Mouse (Mus musculus): Measurements from ENCODE around the gene Adssl1. TPM values are rescaled to one million over a fixed set of nuclear protein-coding genes. Genes with fewer than 3 reads are reported as not detected.

Gene Adssl1
- 119 TPM for polyA plus RNA-seq (2014; fragmentation: Illumina TruSeq; extraction: RNeasy Lipid Tissue Mini Kit (QIAGEN cat#74804); ENCODE audit: low read depth, low replicate concordance)

DNA sequence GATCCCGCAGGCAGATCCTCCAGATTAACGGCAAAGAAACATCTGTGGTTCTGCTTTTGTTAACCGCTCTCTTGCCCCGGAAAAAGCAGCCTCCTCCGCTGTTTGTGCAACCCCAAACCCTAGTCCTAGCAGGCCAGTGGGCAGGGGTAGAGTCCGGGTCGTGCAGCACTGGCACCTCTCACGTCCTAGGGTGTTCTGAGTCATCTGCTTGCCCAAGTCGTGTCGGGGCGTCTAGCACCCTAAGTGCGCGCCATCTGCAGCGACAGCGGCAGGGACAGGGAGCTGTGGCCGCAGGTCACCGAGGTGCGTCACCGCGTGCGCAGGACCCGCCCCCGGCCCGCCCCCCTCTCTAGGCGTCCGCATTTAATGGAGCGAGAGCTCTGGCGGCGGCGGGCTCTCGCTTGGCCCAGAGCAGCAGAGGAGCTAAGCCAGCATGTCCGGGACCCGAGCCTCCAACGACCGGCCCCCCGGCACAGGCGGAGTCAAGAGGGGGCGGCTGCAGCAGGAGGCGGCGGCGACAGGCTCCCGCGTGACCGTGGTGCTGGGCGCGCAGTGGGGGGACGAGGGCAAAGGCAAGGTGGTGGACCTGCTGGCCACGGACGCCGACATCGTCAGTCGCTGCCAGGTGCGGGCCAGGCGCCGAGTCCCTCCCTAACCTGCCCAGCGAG is at the start of gene Adssl1:
TSS of gene Adssl1 (plus strand) at position 360 of the 668 bp plus-strand sequence.

DNA sequence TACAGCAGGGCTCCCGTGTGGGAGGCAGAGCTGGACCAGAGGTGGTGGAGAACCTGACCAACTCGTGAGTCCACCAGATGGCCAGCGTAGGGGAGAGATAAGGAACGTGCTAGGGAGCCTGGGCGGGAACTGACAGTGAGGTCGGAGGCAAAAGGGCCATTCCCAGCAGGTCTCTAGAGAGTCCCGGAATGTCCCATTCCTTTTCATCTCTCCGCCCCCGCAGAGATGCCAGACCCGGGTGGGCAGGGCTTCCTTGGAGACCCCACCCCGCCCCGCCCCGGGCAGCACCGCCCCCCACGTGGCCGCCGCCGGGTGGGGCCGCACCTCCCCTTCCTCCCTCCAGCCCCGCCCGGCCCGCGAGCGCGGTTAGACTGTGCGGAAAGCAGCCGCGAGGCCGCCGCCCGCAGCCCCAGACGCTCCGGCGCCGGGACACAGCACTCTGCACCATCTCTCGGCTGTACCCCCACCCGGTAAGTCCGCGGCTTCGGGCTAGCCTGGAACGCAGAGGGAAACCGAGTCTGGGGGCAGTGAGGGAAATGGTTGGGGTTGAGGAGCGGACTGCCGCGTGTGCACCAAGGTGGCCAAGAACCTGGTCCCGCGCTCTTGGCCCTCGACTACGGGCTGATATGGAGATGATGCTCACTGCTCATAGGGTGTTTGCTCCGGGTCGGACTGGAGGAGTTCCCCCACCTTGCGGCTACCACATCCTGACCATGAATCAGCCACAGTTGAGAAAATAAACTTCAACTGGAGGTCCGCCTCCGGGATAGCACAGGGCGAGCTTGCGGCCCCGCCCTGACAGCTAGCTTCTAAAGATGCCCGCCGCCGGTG is 31.2 kb upstream of the Adssl1 start, which contains the start of gene Inf2:
TSS of gene Inf2 (plus strand) at position 359 of the 831 bp plus-strand sequence.

DNA sequence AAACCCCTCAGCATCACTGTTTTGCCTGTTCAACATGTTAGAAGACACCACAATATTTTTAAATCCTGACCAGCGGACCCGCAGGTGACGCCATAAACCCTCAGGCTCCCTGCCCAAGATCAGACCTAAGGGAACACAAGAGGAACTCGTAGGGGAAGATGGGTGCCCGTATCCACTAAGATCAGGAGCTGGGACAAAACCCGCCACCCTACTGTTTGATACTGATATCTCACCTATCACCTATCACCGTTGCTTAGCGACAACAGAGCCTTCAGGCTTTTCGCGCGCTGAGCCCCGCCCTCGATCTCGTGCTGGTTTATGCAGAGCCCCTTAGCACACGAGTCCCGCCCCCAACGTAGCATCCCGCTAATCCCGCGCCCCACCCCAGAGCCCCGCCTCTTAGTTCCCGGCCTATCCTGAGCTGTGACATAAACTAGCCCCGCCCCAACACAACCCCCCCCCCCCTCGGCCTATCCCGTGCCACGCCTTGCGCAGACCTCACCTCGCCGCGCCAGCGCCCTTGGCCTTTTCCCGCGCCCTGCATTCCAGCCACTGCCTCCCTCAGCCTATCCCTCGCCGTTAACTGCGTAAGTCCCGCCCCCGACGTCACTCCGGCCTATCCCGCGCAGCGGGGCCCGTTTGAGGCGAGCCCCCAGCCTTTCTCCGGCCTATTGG is 24.5 kb downstream of the Adssl1 start, which contains the start of gene Siva1:
TSS of gene Siva1 (plus strand) at position 500 of the 675 bp plus-strand sequence.

DNA sequence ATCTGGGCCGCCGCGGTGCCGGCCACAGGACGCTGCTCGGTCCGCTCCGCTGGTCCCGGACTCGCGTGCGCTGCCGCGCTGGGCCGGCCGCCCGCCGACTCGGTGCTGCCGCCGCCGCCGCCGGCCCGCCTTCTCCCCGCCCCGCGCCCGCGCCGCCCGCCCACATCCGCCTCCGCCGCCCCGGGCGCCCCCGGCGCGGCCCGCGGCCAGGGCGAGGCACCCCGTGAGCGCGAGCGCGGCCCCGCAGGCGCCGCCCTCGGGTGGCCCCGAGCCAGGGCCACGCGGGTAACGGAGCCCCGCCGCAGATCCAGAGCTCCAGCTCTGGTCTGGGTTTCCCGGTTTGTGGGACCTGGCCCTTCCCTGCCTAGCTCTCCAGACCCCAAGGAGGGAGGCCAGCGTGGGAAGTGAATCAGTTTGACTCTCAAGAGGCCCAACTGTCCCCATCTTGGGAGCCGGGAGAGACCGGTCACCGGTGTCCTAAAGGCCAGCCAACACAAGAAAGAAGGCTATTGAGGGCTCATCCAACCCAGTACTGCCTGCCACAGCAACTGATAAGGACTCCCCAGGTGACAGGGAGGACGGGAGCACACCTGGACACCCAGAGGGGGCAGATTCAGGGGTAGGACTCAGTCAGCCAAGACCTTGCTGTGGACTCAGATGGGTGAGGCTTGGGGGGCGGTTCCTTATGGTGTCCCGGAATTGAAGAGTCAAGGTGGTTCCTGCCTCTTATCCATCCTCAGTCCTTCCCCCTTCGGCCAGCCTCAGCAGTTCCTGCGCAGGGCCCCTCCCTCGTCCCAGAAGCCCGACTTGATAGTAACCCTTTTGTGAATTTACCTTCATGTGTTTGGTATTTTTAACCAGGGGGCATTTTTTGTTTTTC is 54.5 kb downstream of the Adssl1 start, which contains the start of gene Akt1:
TSS of gene Akt1 (minus strand) at position 753 of the 880 bp plus-strand sequence.

DNA sequence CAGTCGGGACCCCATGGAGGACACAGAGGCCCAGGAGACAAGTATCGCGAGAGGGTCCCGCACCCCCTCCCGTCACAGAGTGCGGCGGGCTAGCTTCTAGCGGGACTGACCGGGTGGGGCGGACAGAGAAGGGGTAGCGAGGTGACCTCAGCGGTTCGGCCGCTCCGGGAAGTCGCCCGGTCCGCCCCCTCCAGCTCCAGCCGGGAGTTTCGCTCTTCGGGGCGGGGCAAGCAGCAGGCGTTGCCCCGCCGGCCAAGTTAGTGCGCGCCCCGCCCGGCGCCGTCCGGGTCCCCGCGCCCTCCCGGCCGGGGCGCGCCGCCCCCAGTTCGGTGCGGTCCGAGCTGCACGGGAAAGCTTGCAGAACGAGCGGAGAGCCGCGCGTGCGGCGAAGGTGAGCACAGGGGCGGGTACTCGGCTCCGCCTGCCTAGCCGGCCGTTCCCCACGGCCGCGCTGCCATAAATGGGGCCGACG is 58.7 kb downstream of the Adssl1 start, which contains the start of gene Zbtb42:
TSS of gene Zbtb42 (plus strand) at position 274 of the 472 bp plus-strand sequence.

Other genes starting within 250 kb of the Adssl1 start
- 42.3 TPM for gene A530016L24Rik, start 130.6 kb upstream of the Adssl1 start, polyA plus RNA-seq (2014; fragmentation: Illumina TruSeq; extraction: RNeasy Lipid Tissue Mini Kit (QIAGEN cat#74804); ENCODE audit: low read depth, low replicate concordance)
- gene Tmem179, start 103.3 kb upstream of the Adssl1 start, polyA plus RNA-seq (2014; fragmentation: Illumina TruSeq; extraction: RNeasy Lipid Tissue Mini Kit (QIAGEN cat#74804); ENCODE audit: low read depth, low replicate concordance): not detected
- 15.4 TPM for gene Inf2, start 31.3 kb upstream of the Adssl1 start, polyA plus RNA-seq (2014; fragmentation: Illumina TruSeq; extraction: RNeasy Lipid Tissue Mini Kit (QIAGEN cat#74804); ENCODE audit: low read depth, low replicate concordance)
- 35.2 TPM for gene Siva1, start 24.6 kb downstream of the Adssl1 start, polyA plus RNA-seq (2014; fragmentation: Illumina TruSeq; extraction: RNeasy Lipid Tissue Mini Kit (QIAGEN cat#74804); ENCODE audit: low read depth, low replicate concordance)
- 155 TPM for gene Akt1, start 54.8 kb downstream of the Adssl1 start, polyA plus RNA-seq (2014; fragmentation: Illumina TruSeq; extraction: RNeasy Lipid Tissue Mini Kit (QIAGEN cat#74804); ENCODE audit: low read depth, low replicate concordance)
- 4.8 TPM for gene Zbtb42, start 58.8 kb downstream of the Adssl1 start, polyA plus RNA-seq (2014; fragmentation: Illumina TruSeq; extraction: RNeasy Lipid Tissue Mini Kit (QIAGEN cat#74804); ENCODE audit: low read depth, low replicate concordance)
- gene Cep170b, start 100.4 kb downstream of the Adssl1 start, polyA plus RNA-seq (2014; fragmentation: Illumina TruSeq; extraction: RNeasy Lipid Tissue Mini Kit (QIAGEN cat#74804); ENCODE audit: low read depth, low replicate concordance): 9.3 TPM
- 8.3 TPM for gene Pld4, start 140.6 kb downstream of the Adssl1 start, polyA plus RNA-seq (2014; fragmentation: Illumina TruSeq; extraction: RNeasy Lipid Tissue Mini Kit (QIAGEN cat#74804); ENCODE audit: low read depth, low replicate concordance)
- gene Ahnak2, start 182.6 kb downstream of the Adssl1 start, polyA plus RNA-seq (2014; fragmentation: Illumina TruSeq; extraction: RNeasy Lipid Tissue Mini Kit (QIAGEN cat#74804); ENCODE audit: low read depth, low replicate concordance): 10.2 TPM
- gene Clba1, start 188.9 kb downstream of the Adssl1 start, polyA plus RNA-seq (2014; fragmentation: Illumina TruSeq; extraction: RNeasy Lipid Tissue Mini Kit (QIAGEN cat#74804); ENCODE audit: low read depth, low replicate concordance): 2.9 TPM
- gene Cdca4, start 209.4 kb downstream of the Adssl1 start, polyA plus RNA-seq (2014; fragmentation: Illumina TruSeq; extraction: RNeasy Lipid Tissue Mini Kit (QIAGEN cat#74804); ENCODE audit: low read depth, low replicate concordance): 6.0 TPM
- 0.47 TPM for gene Gpr132, start 248.2 kb downstream of the Adssl1 start, polyA plus RNA-seq (2014; fragmentation: Illumina TruSeq; extraction: RNeasy Lipid Tissue Mini Kit (QIAGEN cat#74804); ENCODE audit: low read depth, low replicate concordance)

Data from heart, adult 10 weeks (tissue).